Mouse (Mus musculus) embryonic fibroblast, embryonic 13.5 days (primary cell): ENCODE measurements around the gene Vps41.
A peak's percentile ranks its signal among the peaks of the same experiment; 100 is the strongest.

Source experiments
- CTCF ChIP-seq: IDR thresholded peaks from 2 replicates; pipeline ENCODE4 v1.5.1; 2011; ENCODE audit warnings: mild to moderate bottlenecking, control low read depth, low read length, moderate library complexity, borderline replicate concordance; ENCODE audit not compliant: insufficient read depth
- POLR2A ChIP-seq: IDR thresholded peaks from 2 replicates; pipeline ENCODE4 v1.6.1; 2011; ENCODE audit warnings: low read depth, mild to moderate bottlenecking, control low read depth, low read length, moderate library complexity

GRCm38 (mm10) chr13:18717185-18717584 lies at the start of gene Vps41:
- TF ChIP-seq CTCF (no peak), POLR2A (peak; percentile 68)
